Mouse (Mus musculus): ENCODE measurements around the gene Zc3h18.

Zc3h18 gene

DNA sequence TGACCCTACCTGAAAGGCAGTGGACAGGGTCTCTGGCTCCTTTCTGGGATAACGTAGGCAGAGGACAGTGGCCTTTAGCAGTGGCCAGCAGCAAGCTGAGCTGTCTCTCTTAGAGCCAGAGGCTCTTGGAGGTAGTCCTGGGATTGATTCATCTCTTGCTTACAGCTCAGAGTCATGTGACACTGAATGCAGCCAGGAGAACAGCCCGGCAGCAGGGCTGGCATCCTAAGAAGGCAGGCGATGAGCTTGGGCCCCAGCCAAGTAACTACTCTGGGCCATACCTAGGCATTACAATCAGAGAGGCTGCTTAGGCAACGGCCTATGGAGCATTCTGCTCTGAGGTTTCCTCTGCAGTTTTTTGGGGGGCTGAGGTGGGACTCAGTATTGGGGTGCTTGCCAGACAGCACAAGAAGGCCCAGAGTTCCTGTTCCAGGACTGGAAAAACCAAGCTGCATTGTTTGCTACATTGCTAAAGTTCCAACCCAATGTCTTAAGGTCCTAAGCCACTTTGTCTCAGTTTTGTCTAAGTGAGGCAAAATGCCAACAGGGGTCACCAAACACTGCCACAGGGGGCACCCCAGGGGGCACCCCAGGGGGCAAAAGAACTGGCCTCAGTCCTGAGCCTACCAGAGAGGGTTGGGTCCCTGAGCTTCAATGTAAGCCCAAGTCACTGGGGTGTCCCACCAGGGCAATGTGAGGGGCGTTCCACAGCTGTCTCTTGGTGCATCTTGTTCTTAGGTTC, 28.4 kb upstream of the Zc3h18 start:
- DNase-seq (ENCODE audit: low spot score), result peak; percentile 72

DNA sequence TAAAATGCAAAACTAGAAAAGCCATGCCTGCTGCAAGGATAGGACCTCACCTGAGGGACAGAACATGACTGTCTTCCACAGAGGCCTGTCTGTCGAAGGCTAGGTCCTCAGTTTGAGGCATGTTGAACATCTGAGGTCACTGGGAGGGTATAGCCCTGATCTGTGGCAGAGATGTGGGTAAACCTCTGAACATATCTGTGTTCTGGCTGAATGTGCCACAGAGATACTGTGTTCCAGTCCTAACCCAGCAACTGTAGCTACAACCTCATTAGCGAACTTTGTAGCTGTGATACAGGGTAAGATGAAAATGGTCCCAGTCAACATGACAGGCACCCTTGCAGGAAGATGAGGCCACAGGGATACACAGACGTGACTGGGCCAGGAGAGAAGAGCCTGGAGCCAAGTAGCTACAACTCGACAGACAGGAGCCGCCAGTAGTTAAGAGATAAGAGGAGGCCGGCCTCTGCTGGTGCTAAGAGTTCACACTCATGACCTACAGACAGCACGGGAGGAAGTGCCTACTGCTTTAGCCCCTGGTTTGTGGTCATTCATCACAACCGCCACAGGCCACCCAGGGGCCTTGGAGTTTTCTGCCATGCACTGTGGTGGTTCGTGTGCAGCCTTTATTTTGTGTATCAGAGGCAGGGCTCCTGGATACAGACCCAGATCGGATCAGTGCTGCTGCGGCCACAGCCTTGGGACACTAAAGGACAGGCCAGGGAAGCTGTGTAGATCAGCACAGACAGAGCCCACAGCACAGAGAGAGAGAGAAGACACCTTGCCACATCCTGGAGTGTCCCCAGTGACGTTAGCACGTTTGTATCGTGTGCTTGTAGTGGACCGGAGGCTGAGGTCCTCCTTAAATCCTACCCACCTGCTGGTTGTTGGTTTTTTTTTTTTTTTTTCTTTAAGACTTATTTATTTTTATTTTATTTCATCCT, 26.8 kb upstream of the Zc3h18 start:
- no peak for DNase-seq (ENCODE audit: low spot score)

DNA sequence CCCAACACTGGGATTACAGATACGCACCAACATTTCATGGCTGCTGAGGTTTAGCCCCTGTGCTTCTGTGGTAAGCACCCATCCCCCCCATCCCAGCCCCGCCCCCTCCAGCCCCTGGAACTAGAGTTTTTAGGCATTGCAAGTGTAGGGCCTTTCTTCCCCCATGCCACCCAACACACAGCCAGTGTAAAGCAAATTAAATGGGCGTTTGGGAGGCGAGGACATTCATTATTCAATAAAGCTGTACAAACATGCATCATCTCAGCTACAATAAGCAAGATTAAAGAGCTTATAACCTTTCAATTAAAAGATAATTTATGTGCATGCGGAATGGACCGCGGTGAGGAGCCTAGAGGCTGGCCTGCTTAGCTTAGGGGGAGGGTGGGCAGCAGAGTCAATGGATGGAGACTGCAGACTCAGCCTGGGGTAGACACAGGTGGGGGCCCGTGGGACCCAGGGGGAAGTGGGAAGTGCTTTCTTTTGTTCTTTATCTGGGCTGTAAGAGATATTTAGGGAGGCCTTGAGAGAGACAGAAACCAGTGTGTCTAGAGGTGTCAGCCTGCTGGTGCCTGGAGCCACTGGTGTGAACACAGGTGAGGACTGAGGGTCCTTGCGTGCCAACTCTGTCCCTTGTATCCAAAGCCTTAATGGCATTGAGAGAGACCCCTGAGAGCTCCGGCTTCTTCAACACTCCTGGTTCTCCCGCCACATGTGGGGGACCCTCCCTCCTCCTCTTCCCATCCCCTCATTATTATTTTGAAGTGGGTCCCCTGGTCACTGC, 25.9 kb upstream of the Zc3h18 start:
- DNase-seq (ENCODE audit: low spot score), result no peak

DNA sequence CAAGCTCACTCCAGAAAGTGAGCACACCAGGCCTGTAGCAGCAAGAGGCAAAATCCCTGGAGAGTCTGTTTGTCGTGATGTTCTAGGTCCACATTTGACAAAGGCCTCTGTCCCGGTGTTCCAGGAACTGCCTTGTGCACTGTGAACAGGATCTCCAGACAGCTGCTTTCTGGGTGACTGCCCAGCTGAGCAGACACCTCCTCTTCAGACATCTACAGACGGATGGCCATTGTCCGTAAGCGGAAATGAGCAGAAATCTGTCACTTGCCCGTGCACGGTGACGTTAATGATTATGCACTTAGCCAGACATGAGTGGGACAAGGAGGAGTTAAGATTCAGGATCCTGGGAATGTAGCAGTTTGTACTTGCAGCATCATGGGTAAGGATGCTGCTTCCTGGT, 22.3 kb upstream of the Zc3h18 start:
- DNase-seq (ENCODE audit: low spot score), result no peak

DNA sequence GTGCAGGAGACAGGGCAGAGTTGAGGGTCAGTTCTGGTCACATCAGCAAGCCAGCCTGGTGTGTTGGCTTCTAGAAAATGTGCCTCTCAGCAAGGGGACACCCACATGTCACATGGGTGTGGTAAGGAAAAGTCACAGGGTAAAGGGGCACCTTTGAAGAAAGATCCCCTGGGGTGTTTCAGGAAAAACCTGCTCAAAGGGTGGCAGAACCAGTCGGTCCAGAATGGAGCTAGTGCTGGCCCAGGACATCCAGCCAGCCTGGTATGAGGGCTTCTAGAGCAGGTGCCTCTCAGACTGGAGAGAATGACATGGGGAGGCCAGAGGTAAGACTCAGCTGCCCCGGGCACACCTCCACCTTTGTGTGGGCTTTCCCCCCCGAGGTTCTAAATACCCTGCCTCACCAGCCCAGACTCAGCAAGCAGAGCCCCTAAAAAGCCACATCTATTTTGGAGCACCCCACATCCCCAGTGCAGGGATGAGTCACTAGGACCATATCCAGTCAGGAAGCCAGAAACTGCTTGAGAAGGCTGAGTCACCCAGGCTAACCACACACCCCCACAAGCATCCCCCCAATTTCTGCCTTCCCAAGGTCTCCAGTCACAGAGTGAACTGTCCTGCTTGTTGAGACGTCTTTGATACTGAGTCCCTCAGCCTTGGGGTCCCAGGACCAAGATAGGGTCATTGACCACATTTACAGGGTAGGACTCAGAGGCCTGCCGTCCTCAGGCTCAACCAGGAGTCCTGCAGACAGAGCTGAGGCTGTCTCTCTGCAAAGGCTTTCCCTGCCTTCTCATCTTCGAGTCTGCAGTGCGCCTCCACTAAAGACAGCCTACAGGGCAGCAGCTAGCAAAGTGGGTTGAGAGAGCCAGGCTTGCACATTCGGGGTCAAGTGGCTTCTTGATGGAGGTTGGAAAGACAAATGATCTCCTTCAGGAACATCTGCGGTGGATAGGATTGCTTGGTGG, 20.5 kb upstream of the Zc3h18 start:
- DNase-seq (ENCODE audit: low spot score), result no peak

DNA sequence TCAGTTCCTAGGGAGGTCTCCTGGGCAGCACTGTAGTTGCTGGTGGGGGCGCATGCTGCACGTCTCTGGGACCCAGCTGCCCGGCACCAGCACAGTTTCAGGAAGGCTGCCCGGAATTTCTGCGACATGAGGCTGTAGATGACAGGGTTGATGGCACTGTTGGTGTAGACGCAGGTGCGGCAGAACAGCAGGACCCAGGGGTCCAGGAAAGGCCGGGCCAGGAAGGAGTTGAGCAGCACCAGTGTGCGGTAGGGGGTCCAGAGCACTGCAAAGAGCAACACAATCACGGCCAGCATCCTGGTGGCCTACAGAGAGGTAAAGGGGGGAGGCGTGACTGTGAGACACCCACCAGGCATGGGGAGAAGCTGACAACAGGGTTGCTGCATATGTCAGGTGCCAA, 19.2 kb upstream of the Zc3h18 start:
- DNase-seq (ENCODE audit: low spot score), result no peak

DNA sequence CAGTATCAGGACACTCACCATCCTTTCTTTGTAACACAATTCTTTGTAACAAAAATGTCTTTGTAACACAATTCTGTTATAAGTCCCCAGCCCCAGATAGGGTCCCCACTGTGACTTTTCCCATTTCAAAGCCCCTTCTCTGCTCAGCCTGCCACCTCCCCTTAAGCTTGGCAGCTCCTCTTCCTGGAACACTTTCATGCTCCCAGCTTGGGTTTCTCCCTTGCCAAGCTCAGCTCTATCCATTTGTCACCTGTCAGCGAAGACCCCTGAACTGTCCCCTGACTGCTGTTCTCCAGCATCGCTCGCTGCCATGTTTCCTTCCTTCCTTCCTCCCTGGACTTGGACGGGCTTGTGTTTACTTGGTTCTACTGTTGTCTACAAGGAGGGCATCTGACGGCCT, 18.8 kb upstream of the Zc3h18 start:
- DNase-seq (ENCODE audit: low spot score), result no peak

DNA sequence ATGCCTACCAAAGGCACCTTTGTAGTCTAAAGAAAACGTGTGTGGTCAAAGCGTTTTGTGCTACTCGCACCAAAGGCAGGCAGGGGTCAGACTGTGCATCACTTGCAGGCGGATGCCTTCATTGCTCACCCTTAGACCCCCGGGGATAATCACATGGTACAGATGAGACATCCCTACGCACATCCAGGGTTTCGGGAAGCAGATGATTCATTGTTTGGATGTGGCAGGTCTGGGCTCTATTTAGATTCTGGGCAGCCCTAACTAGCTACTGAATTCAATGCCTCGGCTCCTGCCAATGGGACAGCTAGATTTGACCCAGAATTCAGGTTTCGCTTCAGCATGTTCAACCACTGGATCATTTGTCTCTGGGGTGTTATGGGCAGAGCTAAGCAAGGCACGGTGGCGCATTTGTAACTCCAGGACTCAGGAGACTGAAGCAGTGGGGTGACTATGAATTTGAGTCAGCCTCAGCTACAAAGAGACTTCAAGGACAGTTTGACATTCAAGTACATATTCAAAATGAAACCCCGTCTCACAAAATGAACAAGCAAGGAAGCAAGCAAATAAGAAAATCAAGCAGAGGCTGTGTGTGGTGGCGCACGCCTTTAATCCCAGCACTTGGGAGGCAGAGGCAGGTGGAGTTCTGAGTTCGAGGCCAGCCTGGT, 17.2 kb upstream of the Zc3h18 start:
- no peak for DNase-seq (ENCODE audit: low spot score)

DNA sequence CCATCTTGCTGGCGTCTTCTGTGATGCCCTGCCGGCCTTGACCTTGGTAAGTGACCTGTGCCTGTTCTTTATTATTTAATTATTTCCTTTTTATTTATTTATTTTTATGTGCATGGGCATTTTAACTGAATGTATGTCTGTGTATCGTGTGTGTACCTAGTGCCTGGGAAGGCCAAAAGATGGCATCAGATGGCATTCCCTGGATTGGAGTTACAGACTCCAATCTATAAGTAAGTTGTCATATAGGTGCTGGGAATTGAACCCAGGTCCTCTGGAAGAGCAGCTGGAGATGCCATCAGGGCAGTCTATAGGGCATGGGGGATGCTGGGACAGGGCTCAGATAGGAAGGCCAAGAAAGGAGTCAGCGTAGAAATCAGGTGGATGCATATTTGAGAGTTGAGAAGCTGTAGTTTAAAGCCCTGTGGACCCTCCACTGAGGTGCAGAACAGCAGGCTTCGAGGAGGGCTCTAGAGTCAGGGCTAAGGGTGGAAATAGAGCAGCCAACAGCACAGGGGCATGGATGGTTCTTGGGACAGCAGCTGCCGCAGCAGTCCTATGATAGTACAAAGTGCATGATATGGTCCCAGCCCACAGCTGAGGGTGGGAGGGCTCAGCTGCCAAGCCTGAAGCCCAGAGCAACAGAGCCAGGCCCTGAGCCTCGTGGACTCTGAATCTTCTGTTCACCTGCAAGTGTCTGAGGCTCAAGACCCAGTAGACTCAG, 15.6 kb upstream of the Zc3h18 start, which contains the start of gene Trhr2:
Gene Trhr2, minus strand, starts transcription at position 51 of the 721 bp plus-strand sequence.
- no peak for DNase-seq (ENCODE audit: low spot score)

DNA sequence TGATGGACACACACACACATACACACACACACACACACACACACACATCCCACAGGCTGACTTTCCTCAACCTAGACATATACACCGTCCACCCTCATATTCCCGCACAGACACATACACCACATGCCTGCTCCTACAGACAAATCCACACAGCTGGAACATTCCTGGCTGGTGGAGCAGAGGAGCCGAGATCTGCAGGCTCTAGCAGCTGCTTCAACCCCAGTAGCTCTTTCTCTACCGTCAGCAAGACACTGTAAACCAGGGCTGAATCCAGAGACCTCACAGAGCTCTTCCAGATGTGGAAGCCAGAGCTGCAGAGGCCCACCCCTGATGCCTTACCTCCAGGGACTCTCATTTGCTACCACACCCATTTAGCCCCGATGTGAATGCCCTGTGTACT, 14.1 kb upstream of the Zc3h18 start:
- DNase-seq (ENCODE audit: low spot score), result no peak

DNA sequence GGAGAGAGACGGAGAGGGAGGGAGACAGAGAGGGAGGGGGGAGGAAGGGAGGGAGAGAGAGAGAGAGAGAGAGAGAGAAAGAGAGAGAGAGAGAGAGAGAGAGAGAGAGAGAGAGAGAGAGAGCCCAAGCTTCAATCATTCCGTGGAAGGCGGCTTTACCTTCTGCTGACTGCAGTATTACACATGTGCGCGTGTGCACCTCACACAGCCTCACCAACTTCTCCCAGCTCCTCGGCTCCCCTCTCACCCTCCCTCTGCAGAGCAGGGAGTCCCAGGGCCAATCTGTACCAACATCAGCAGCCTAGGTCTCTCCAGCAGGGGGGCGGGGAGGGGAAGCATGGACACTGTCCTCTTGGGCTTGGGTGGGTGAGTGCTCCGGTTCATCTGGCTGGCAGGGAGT, 13.4 kb upstream of the Zc3h18 start:
- no peak for DNase-seq (ENCODE audit: low spot score)

DNA sequence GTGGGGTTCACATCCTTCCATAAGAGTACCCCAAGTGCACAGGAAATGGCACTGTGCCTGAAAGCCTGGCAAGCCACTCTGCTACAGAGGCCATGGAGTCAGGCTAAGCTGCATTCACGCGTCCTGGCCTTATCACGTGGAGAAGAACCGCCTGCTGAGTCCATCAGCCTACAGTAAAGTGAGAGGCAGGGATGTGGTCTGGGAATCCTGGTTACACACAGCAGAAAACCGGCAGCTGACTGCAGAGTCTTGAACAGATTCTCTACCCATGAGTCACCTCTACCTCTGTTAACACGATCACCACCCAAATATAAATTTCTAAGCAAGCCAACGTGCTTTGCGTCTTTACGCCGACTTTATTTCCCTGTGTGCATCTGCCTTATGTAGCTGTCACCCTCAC, 7.9 kb upstream of the Zc3h18 start:
- DNase-seq (ENCODE audit: low spot score), result no peak

DNA sequence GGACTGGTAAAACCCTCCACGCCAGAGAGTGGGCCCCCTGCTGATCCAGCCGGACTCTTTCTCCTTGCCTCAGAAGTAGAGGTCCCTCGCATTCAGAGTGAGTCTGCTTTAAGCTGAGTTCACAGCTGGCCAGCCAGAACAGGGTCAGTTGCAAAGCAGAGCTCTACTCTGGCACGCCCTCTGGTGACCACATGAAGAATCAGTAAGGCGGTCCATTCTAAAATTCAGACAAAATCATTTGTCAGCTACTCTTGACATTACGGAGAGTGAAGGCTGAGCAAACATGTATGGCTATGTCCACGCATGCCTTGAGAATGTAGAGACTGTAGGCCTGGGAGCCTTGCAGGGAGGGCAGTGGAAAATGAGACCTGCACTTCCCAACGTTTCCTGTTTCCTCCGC, 6.7 kb upstream of the Zc3h18 start:
- DNase-seq (ENCODE audit: low spot score), result peak; percentile 68

DNA sequence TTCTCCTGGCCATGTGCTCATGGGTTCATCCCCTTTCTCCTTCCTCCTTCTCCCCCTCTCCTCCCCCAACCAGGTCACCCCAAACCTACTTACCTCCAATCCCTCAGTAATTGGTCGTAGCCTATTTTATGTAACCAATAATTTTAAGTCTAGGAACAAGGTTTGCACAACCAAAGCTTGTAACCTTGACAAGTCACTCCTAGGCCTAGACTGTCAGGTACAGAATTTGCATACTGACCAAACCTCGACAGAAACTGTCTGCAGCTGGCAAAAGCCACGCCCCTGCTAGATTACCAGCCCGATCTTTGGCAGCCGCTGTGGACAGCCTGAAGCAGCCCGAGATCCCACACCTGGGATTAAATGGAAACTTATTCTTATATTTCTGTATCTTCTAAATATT, 4.7 kb upstream of the Zc3h18 start:
- no peak for DNase-seq (ENCODE audit: low spot score)

DNA sequence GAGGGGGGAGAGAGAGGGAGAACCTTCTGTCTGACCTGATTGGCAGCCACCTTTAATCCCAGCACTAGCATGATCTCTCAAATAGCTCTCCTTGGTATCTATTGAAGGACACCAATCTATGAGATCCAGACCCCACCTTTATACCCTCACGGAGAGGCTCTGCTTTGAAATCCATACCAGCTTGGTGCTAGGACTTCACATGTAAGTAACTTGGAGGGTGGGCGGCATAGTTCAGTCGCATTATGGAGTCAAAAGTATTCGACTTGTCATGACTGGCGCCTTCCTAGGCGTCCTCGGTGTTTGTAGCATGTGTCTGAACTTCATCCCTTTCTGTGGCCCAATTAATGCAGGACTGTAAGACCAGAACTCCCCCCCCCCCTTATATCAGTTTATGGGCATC, 1.1 kb upstream of the Zc3h18 start:
- DNase-seq (ENCODE audit: low spot score), result no peak

DNA sequence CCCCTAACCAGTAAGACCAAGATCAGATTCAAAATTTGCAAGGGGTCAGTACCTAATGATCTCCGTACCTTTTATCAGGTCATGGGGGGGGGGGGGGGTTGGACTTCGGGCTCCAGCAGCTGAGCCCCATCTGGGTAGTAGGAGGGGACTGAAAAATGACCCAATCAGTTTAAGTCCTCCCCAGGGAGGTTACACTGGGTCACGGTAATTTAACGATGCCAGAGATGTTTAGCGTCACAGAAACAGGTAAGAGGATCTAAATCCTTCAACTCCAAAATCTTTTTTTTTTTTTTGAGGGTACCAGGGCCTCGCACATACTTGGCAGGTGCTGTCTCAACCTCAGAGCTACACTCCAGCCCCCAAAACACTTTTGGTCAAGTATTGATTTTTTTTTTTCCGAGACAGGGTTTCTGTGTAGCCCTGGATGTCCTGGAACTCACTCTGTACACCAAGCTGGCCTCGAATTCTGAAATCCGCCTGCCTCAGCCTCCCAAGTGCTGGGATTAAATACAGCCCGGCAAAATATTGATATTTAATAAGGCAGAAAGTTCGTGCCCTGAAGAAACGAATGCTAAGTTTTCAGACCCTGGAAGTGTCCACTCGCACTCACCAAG, 551 bp upstream of the Zc3h18 start:
- no peak for DNase-seq (ENCODE audit: low spot score)

DNA sequence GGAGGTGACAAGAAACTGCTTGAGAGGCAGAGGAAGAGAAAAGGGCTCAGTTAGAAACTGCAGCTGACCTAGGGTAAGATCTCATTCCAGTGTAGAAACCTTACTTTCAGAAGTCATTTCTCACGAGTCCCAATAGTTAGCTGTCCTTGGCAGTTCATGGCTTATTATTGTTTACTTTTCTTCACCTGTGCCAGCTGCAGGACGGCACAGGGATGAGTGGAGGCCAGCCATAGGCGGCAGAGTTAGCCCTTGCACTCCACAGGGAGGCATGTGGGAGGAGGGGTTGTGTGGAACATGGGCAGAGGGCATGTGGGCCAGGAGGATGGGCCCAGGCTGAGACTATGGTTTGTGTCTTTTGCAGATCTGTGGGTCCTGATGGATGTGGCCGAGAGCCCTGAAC, 6.6 kb downstream of the Zc3h18 start:
- no peak for DNase-seq (ENCODE audit: low spot score)

DNA sequence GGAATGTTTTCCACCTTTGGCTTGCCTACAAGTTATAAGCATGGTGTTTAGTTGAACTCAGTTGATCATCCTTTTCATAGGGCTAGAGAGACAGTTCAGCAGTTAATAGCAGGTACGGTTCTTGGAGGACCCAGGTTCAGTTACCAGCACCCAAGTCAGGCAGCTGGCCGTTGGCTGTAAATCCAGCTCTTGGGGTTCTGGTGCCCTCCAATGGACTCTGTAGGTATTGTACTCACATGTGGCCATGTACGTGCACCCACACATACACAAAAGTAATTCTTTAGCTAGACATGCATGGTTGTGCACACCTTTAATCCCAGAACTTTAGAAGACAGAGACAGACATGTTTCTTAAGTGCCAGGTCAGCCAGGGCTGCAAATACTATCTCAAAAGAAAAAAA, 12.9 kb downstream of the Zc3h18 start:
- no peak for DNase-seq (ENCODE audit: low spot score)

DNA sequence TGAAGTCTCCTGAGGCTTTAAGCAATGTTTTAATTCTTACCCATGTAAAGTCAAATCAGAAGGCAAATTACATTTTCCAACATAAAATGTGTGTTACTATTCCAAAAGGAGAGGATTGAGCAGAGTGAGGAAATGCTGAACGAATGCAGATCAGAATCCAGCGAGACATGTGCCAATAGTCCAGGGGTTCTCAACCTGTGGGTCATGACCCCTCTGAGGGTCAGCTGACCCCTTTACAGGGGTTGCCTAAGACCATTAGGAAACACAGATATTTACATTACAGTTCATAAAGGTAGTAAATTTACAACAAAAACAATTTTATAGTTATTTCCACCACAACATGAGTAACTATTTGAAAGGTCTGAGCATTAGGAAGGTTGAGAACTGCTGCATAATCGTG, 14.3 kb downstream of the Zc3h18 start:
- no peak for DNase-seq (ENCODE audit: low spot score)

DNA sequence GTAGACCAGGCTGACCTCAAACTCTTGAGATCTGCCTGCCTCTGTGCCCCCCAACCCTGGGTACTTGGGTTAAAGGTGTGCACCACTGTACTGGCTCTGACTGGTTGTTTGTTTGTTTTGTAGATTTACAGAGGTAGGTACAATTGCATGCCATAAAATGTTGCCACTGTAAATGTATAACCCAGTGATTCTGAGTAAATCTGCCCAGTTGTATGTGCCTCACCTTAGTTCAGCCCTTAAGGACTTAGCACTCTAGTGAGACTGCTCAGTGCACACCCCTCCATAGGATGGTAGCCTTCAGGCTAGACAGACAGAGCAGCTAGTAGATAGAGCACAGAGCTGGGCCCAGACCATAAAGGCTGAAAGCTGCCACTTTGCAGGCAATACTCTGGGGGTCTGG, 17.3 kb downstream of the Zc3h18 start:
- DNase-seq (ENCODE audit: low spot score), result no peak

All from adipocyte (in vitro differentiated cells).